Mouse (Mus musculus) heart, embryonic 10.5 days (tissue): ENCODE measurements around the gene Cutal. TPM values are rescaled to one million over a fixed set of nuclear protein-coding genes. Genes with fewer than 3 reads are reported as not detected.

Source experiments
- DNase-seq: peaks from one replicate; pipeline ENCODE4 v3.0.0-alpha.2; 2017; ENCODE audit warnings: low spot score
- H3K27ac ChIP-seq: fragments of 300-500 bp; sonication (generic); 2 replicates; pipeline ENCODE4 v1.5.1; 2016; ENCODE audit warnings: mild to moderate bottlenecking
- H3K27me3 ChIP-seq: fragments of 300-500 bp; sonication (generic); 2 replicates; pipeline ENCODE4 v1.6.1; 2016; ENCODE audit warnings: mild to moderate bottlenecking; ENCODE audit not compliant: poor library complexity, insufficient read depth, severe bottlenecking
- H3K36me3 ChIP-seq: fragments of 300-500 bp; sonication (generic); 2 replicates; pipeline ENCODE4 v1.6.1; 2016; ENCODE audit warnings: mild to moderate bottlenecking, moderate library complexity
- H3K4me1 ChIP-seq: fragments of 300-500 bp; sonication (generic); 2 replicates; pipeline ENCODE4 v1.6.1; 2016; ENCODE audit warnings: mild to moderate bottlenecking
- H3K4me3 ChIP-seq: fragments of 300-500 bp; sonication (generic); 2 replicates; pipeline ENCODE4 v1.5.1; 2016; ENCODE audit warnings: mild to moderate bottlenecking, moderate library complexity
- H3K9me3 ChIP-seq: fragments of 300-500 bp; sonication (generic); 2 replicates; pipeline ENCODE4 v1.6.1; 2016; ENCODE audit warnings: mild to moderate bottlenecking, moderate library complexity
- WGBS: fragments of 180-500 bp; shearing (Covaris S2); methylation state at CpG from one replicate; pipeline ENCODE4 v1.1.7; 2016; 5-methylcytosine and 5-hydroxymethylcytosine counted together
- polyA plus RNA-seq: library from polyadenylated mRNA; unstranded; fragments of >200 nt; fragmentation: Nextera tagmentation; extraction: Ambion mirVana; gene quantifications from 2 replicates; pipeline ENCODE4 v1.2.1, GENCODE M21; 2016

The Cutal gene
- polyA plus RNA-seq, 1 experiment from 2014 or later = 0.31 TPM

DNA sequence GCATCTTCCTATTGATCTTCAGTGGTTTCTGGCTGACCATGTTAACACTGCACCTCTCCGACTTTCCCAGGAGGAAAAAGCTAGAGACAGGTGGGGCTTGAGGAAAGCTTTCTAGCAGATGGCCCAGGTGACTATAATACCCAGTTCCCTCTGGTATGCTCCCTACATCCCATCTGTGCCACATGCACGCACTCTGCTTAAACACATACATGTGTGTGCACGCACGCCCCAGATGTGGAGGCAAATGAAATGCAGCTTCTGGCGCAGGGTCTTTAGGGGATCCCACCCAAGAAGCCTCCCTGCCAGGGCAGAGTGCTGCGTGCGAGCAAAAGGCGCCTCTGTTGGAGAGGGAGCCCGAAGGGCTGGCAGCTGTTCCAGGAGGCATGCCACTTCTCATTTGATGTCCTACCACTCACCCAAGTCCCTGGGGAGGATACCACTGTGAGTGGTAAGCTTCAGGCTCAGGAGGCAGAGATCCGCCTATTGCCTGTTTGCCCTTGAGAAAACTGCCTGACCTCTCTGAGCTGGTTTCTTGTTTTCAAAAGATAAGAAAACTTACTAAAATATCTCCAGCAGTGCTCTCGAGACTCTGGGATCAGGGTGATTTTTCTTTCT is 67.0 kb downstream of the Cutal start:
- Histone ChIP-seq H3K4me1 (peaks cover 31% of the 10 kb centered on the region), H3K36me3 (no peaks in the 10 kb centered on the region), H3K27ac (no peak overlapping the region), H3K4me3 (no peak overlapping the region), H3K9me3 (no peaks in the 10 kb centered on the region), H3K27me3 (peaks cover 34% of the 10 kb centered on the region; the same call in 1 of the 2 replicates)
- 63% methylated on average over 11 of the region's 11 CpGs for WGBS
- DNase-seq = no peak

Other genes starting within 250 kb of the Cutal start
- gene Gapvd1, start 119.2 kb upstream of the Cutal start, polyA plus RNA-seq = 63.7 and 80.0 TPM in 2 replicates
- gene Hspa5, start 102.4 kb upstream of the Cutal start, polyA plus RNA-seq = 1,119 and 1,337 TPM in 2 replicates
- gene Rabepk, start 74.5 kb upstream of the Cutal start, polyA plus RNA-seq = 39.3 and 40.2 TPM in 2 replicates
- 60.1 and 74.5 TPM in 2 replicates for gene Fbxw2, start 48.1 kb upstream of the Cutal start, polyA plus RNA-seq
- not detected in 2 replicates for gene Gm34653, start 41.4 kb upstream of the Cutal start, polyA plus RNA-seq
- 77.5 and 96.6 TPM in 2 replicates for gene Psmd5, start 572 bp downstream of the Cutal start, polyA plus RNA-seq
- gene Phf19, start 39.6 kb downstream of the Cutal start, polyA plus RNA-seq = 3.1 and 3.9 TPM in 2 replicates
- 0.78 and 0.85 TPM in 2 replicates for gene Traf1, start 87.4 kb downstream of the Cutal start, polyA plus RNA-seq
- gene Hc, start 187.0 kb downstream of the Cutal start, polyA plus RNA-seq = 0.31 TPM in 1 of 2 replicates, not detected in the other
- gene AI182371, start 227.1 kb downstream of the Cutal start, polyA plus RNA-seq = 2.0 TPM in 2 replicates
- gene Cntrl, start 235.1 kb downstream of the Cutal start, polyA plus RNA-seq = 18.4 and 19.0 TPM in 2 replicates